Mouse (Mus musculus) CH12.LX (cell line): ENCODE data around the gene Slc25a44.

ENCODE experiments used
- CTCF ChIP-seq, 2 experiments: IDR thresholded peaks in 1 of 2; conservative IDR thresholded peaks in 1 of 2; 2 replicates each; pipeline ENCODE4 v1.5.1; 2011 to 2012; ENCODE audit warnings: low read depth in 2 of 2, low read length in 2 of 2, improper control_type of control experiment in 1 of 2, inconsistent platforms in 1 of 2, mild to moderate bottlenecking in 1 of 2, moderate library complexity in 1 of 2
- USF1 ChIP-seq: IDR thresholded peaks from 2 replicates; pipeline ENCODE4 v1.6.1; 2014; ENCODE audit warnings: low read depth, mild to moderate bottlenecking, inconsistent platforms, low read length, improper control_type of control experiment

GRCm38 (mm10) chr3:88395742-88396141 lies 29.2 kb downstream of the Slc25a44 start:
- TF ChIP-seq CTCF (conservative IDR thresholded peaks at IDR 0.05 in 1 of 2, IDR thresholded peaks at IDR 0.05 in 1 of 2; ENCODE audit: low read depth in 2 of 2, low read length in 2 of 2) (no peak), USF1 (no peak)
